Mouse (Mus musculus): Measurements from ENCODE around the gene Lin7b. TPM values are rescaled to one million over a fixed set of nuclear protein-coding genes. Genes with fewer than 3 reads are reported as not detected.
"Not testable (repeated sequence)": the region's sequence is repeated elsewhere in the genome, so short reads cannot be mapped to it uniquely, and the experiment has no call there.

Lin7b gene
- polyA plus RNA-seq, 1 experiment from 2014 or later, result 1.8 TPM

GRCm38 (mm10) chr7:45407836-45408235 is 37.5 kb upstream of the Lin7b start:
- H3K9me3 ChIP-seq, result 0 out of 2 replicates have a peak, but pooled peaks cover 5% of the 10 kb centered on the region
- ATAC-seq (ENCODE audit: insufficient number of reproducible peaks, insufficient read depth, low FRiP score, low TSS enrichment, low read depth), result no peak
- H3K4me3 ChIP-seq (replicated peaks), result no peak overlapping the region
- H3K36me3 ChIP-seq, result no peaks in the 10 kb centered on the region
- H3K27me3 ChIP-seq, result peaks cover 80% of the 10 kb centered on the region
- H3K9ac ChIP-seq (replicated peaks), result no peak overlapping the region
- WGBS, result 82% methylated on average over 10 of the region's 10 CpGs
- H3K4me1 ChIP-seq (replicated peaks), result peaks cover 9% of the 10 kb centered on the region; the same call in 1 of the 2 replicates
- no peak overlapping the region for H3K27ac ChIP-seq
- H3K4me2 ChIP-seq, result no peak overlapping the region

- Histone ChIP-seq H3K27me3 (peaks cover 68% of the 10 kb centered on the region), H3K4me3 (replicated peaks) (peak overlapping the region; percentile 44), H3K9ac (replicated peaks) (peak overlapping the region; percentile 56), H3K27ac (no peak overlapping the region), H3K36me3 (no peaks in the 10 kb centered on the region), H3K9me3 (0 out of 2 replicates have a peak, but pooled peaks cover 5% of the 10 kb centered on the region), H3K4me2 (peak overlapping the region; percentile 63), H3K4me1 (replicated peaks) (peaks cover 9% of the 10 kb centered on the region; the same call in 1 of the 2 replicates)
- ATAC-seq (ENCODE audit: insufficient number of reproducible peaks, insufficient read depth, low FRiP score, low TSS enrichment, low read depth), result no peak
- 1% methylated on average over 97 of the region's 114 CpGs for WGBS
Measured at GRCm38 (mm10) chr7:45406157-45407156, 36.1 kb upstream of the Lin7b start.

- WGBS, result 13% methylated on average over 28 of the region's 28 CpGs
- no peak for ATAC-seq (ENCODE audit: insufficient number of reproducible peaks, insufficient read depth, low FRiP score, low TSS enrichment, low read depth)
- Histone ChIP-seq H3K9ac (replicated peaks) (peak within 1 kb of the TSS; percentile 56), H3K9me3 (0 out of 2 replicates have a peak, but pooled peaks cover 5% of the 10 kb centered on the region), H3K27me3 (peaks cover 57% of the 10 kb centered on the region), H3K27ac (no peak within 1 kb of the TSS), H3K4me2 (peak within 1 kb of the TSS; percentile 63), H3K36me3 (no peaks in the 10 kb centered on the region), H3K4me3 (replicated peaks) (peak within 1 kb of the TSS; percentile 44), H3K4me1 (replicated peaks) (peaks cover 9% of the 10 kb centered on the region; the same call in 1 of the 2 replicates)
Measured at GRCm38 (mm10) chr7:45405091-45406075, 35.0 kb upstream of the Lin7b start, which contains the start of gene Kcna7. TSS of gene Kcna7 (plus strand) at chr7:45405653.

- Histone ChIP-seq H3K27ac (no peak overlapping the region), H3K4me2 (no peak overlapping the region), H3K4me1 (replicated peaks) (peaks cover 9% of the 10 kb centered on the region; the same call in 1 of the 2 replicates), H3K36me3 (no peaks in the 10 kb centered on the region), H3K27me3 (peaks cover 40% of the 10 kb centered on the region), H3K9me3 (0 out of 2 replicates have a peak, but pooled peaks cover 5% of the 10 kb centered on the region), H3K4me3 (replicated peaks) (no peak overlapping the region), H3K9ac (replicated peaks) (no peak overlapping the region)
- no peak for ATAC-seq (ENCODE audit: insufficient number of reproducible peaks, insufficient read depth, low FRiP score, low TSS enrichment, low read depth)
- 47% methylated on average over 6 of the region's 6 CpGs for WGBS
Measured at GRCm38 (mm10) chr7:45403532-45404261, 33.3 kb upstream of the Lin7b start.

- Histone ChIP-seq H3K27me3 (peaks cover 19% of the 10 kb centered on the region), H3K4me1 (replicated peaks) (peaks cover 7% of the 10 kb centered on the region; the same call in 1 of the 2 replicates), H3K4me3 (replicated peaks) (no peak overlapping the region), H3K9me3 (no peaks in the 10 kb centered on the region), H3K9ac (replicated peaks) (no peak overlapping the region), H3K27ac (no peak overlapping the region), H3K36me3 (no peaks in the 10 kb centered on the region), H3K4me2 (no peak overlapping the region)
- 76% methylated on average over 10 of the region's 10 CpGs for WGBS
- ATAC-seq (ENCODE audit: insufficient number of reproducible peaks, insufficient read depth, low FRiP score, low TSS enrichment, low read depth), result no peak
Measured at GRCm38 (mm10) chr7:45401521-45402085, 31.2 kb upstream of the Lin7b start.

GRCm38 (mm10) chr7:45396787-45397186 is 26.4 kb upstream of the Lin7b start:
- no peak overlapping the region for H3K4me2 ChIP-seq
- H3K9me3 ChIP-seq, result no peaks in the 10 kb centered on the region
- no peak overlapping the region for H3K27ac ChIP-seq
- H3K9ac ChIP-seq (replicated peaks), result no peak overlapping the region
- 74% methylated on average over 2 of the region's 2 CpGs for WGBS
- peaks cover 16% of the 10 kb centered on the region for H3K4me1 ChIP-seq (replicated peaks)
- no peak overlapping the region for H3K4me3 ChIP-seq (replicated peaks)
- no peak for ATAC-seq (ENCODE audit: insufficient number of reproducible peaks, insufficient read depth, low FRiP score, low TSS enrichment, low read depth)
- peaks cover 22% of the 10 kb centered on the region for H3K36me3 ChIP-seq
- H3K27me3 ChIP-seq, result no peaks in the 10 kb centered on the region

- H3K9ac ChIP-seq (replicated peaks); H3K27me3 ChIP-seq; H3K9me3 ChIP-seq; ATAC-seq (ENCODE audit: insufficient number of reproducible peaks, insufficient read depth, low FRiP score, low TSS enrichment, low read depth): not testable (repeated sequence)
- Histone ChIP-seq H3K36me3 (peaks cover 26% of the 10 kb centered on the region), H3K4me1 (replicated peaks) (peaks cover 16% of the 10 kb centered on the region), H3K4me3 (replicated peaks) (peak overlapping the region; percentile 86), H3K27ac (peak overlapping the region; percentile 81), H3K4me2 (peak overlapping the region; percentile 57)
- WGBS, result 8% methylated on average over 3 of the region's 3 CpGs
Measured at GRCm38 (mm10) chr7:45396337-45396775, 26.0 kb upstream of the Lin7b start.

GRCm38 (mm10) chr7:45395578-45396336 is 25.4 kb upstream of the Lin7b start, which contains the start of gene Snrnp70:
TSS of gene Snrnp70 (minus strand) at chr7:45395742.
- under 1% methylated on average over 60 of the region's 60 CpGs for WGBS
- Histone ChIP-seq H3K4me1 (replicated peaks) (peaks cover 16% of the 10 kb centered on the region), H3K4me2 (peak within 1 kb of the TSS; percentile 98), H3K9ac (replicated peaks) (peak within 1 kb of the TSS; percentile 96), H3K36me3 (peaks cover 31% of the 10 kb centered on the region), H3K9me3 (no peaks in the 10 kb centered on the region), H3K27ac (peak within 1 kb of the TSS; percentile 100), H3K4me3 (replicated peaks) (peak within 1 kb of the TSS; percentile 86), H3K27me3 (no peaks in the 10 kb centered on the region)
- peak; percentile 96 for ATAC-seq (ENCODE audit: insufficient number of reproducible peaks, insufficient read depth, low FRiP score, low TSS enrichment, low read depth)

- H3K36me3 ChIP-seq, result peaks cover 37% of the 10 kb centered on the region
- peak overlapping the region; percentile 100 for H3K27ac ChIP-seq
- H3K4me1 ChIP-seq (replicated peaks), result peaks cover 16% of the 10 kb centered on the region
- H3K4me2 ChIP-seq, result peak overlapping the region; percentile 98
- peak overlapping the region; percentile 86 for H3K4me3 ChIP-seq (replicated peaks)
- H3K9ac ChIP-seq (replicated peaks), result peak overlapping the region; percentile 96
- no peaks in the 10 kb centered on the region for H3K27me3 ChIP-seq
- peak; percentile 67 for ATAC-seq (ENCODE audit: insufficient number of reproducible peaks, insufficient read depth, low FRiP score, low TSS enrichment, low read depth)
- under 1% methylated on average over 20 of the region's 20 CpGs for WGBS
- H3K9me3 ChIP-seq, result no peaks in the 10 kb centered on the region
Measured at GRCm38 (mm10) chr7:45395129-45395541, 24.8 kb upstream of the Lin7b start.
